Mouse (Mus musculus): Measurements from ENCODE around the gene Ephb4. TPM values are rescaled to one million over a fixed set of nuclear protein-coding genes. Genes with fewer than 3 reads are reported as not detected.

The Ephb4 gene
- polyA plus RNA-seq, 1 experiment from 2014 or later, result 6.1 TPM

Other genes starting within 250 kb of the Ephb4 start
- 2.6 and 3.5 TPM in 2 replicates for gene Trim56, start 233.9 kb upstream of the Ephb4 start, polyA plus RNA-seq (2015; fragmentation: Nextera tagmentation; extraction: Ambion mirVana)
- not detected in 2 replicates for gene Muc3, start 200.8 kb upstream of the Ephb4 start, polyA plus RNA-seq (2015; fragmentation: Nextera tagmentation; extraction: Ambion mirVana)
- 0.17 TPM in 1 of 2 replicates, not detected in the other for gene Muc3a, start 137.7 kb upstream of the Ephb4 start, polyA plus RNA-seq (2015; fragmentation: Nextera tagmentation; extraction: Ambion mirVana)
- gene Ache, start 62.6 kb upstream of the Ephb4 start, polyA plus RNA-seq (2015; fragmentation: Nextera tagmentation; extraction: Ambion mirVana), result 10.2 and 17.2 TPM in 2 replicates
- gene Ufsp1, start 55.5 kb upstream of the Ephb4 start, polyA plus RNA-seq (2015; fragmentation: Nextera tagmentation; extraction: Ambion mirVana), result 6.1 and 8.9 TPM in 2 replicates
- gene Srrt, start 42.4 kb upstream of the Ephb4 start, polyA plus RNA-seq (2015; fragmentation: Nextera tagmentation; extraction: Ambion mirVana), result 119 and 125 TPM in 2 replicates
- 17.0 and 17.9 TPM in 2 replicates for gene Trip6, start 35.7 kb upstream of the Ephb4 start, polyA plus RNA-seq (2015; fragmentation: Nextera tagmentation; extraction: Ambion mirVana)
- 17.7 and 26.0 TPM in 2 replicates for gene Slc12a9, start 16.5 kb upstream of the Ephb4 start, polyA plus RNA-seq (2015; fragmentation: Nextera tagmentation; extraction: Ambion mirVana)
- gene Zan, start 127.0 kb downstream of the Ephb4 start, polyA plus RNA-seq (2015; fragmentation: Nextera tagmentation; extraction: Ambion mirVana), result 0.05 and 0.15 TPM in 2 replicates
- 66.8 and 74.7 TPM in 2 replicates for gene Pop7, start 152.4 kb downstream of the Ephb4 start, polyA plus RNA-seq (2015; fragmentation: Nextera tagmentation; extraction: Ambion mirVana)
- gene Gigyf1, start 168.4 kb downstream of the Ephb4 start, polyA plus RNA-seq (2015; fragmentation: Nextera tagmentation; extraction: Ambion mirVana), result 16.5 and 20.2 TPM in 2 replicates
- gene Epo, start 183.1 kb downstream of the Ephb4 start, polyA plus RNA-seq (2015; fragmentation: Nextera tagmentation; extraction: Ambion mirVana), result not detected in 2 replicates
- 498 and 517 TPM in 2 replicates for gene Gnb2, start 183.4 kb downstream of the Ephb4 start, polyA plus RNA-seq (2015; fragmentation: Nextera tagmentation; extraction: Ambion mirVana)
- 254 and 298 TPM in 2 replicates for gene Actl6b, start 203.4 kb downstream of the Ephb4 start, polyA plus RNA-seq (2015; fragmentation: Nextera tagmentation; extraction: Ambion mirVana)
- 2.3 and 3.1 TPM in 2 replicates for gene Tfr2, start 219.7 kb downstream of the Ephb4 start, polyA plus RNA-seq (2015; fragmentation: Nextera tagmentation; extraction: Ambion mirVana)